Mouse (Mus musculus) CH12.LX (cell line): ENCODE measurements around the gene Popdc2. TPM values are rescaled to one million over a fixed set of nuclear protein-coding genes. Genes with fewer than 3 reads are reported as not detected.

Experiments
- DNase-seq: peaks from one replicate; pipeline ENCODE4 v3.0.0-alpha.2; 2013; ENCODE audit errors: extremely low read depth
- H3K27ac ChIP-seq: 2 replicates; pipeline ENCODE4 v1.5.1; 2012; ENCODE audit warnings: low read depth, mild to moderate bottlenecking, control low read depth, moderate library complexity; ENCODE audit not compliant: insufficient read depth
- H3K27me3 ChIP-seq: replicated peaks from 2 replicates; pipeline ENCODE3; 2012; ENCODE audit warnings: inconsistent platforms
- H3K36me3 ChIP-seq, 2 experiments: replicated peaks in 1 of 2; 2 replicates each; pipeline versions ENCODE3 to v1.6.1; 2012; ENCODE audit warnings: inconsistent platforms in 1 of 2, low read length in 1 of 2, mild to moderate bottlenecking in 1 of 2, mixed read lengths in 1 of 2, moderate library complexity in 1 of 2; ENCODE audit not compliant: control insufficient read depth in 1 of 2, insufficient read depth in 1 of 2
- H3K4me1 ChIP-seq, 2 experiments: 2 replicates each; pipeline ENCODE4 v1.6.1; 2012; ENCODE audit warnings: inconsistent platforms in 1 of 2, moderate library complexity in 1 of 2; ENCODE audit not compliant: insufficient read depth in 2 of 2, control insufficient read depth in 1 of 2
- H3K4me2 ChIP-seq: 2 replicates; pipeline ENCODE4 v1.6.1; 2012; ENCODE audit warnings: low read depth, mild to moderate bottlenecking, control low read depth; ENCODE audit not compliant: poor library complexity, insufficient read depth, severe bottlenecking
- H3K4me3 ChIP-seq, 3 experiments: fragments of 150-350 bp in 1 of 3; sonication (generic) in 1 of 3; replicated peaks in 1 of 3; 2 replicates each; pipeline versions ENCODE3 to v1.5.1; 2011 to 2012; ENCODE audit warnings: low read depth in 2 of 3, low read length in 2 of 3, mild to moderate bottlenecking in 2 of 3, moderate library complexity in 2 of 3, control low read depth in 1 of 3, improper control_type of control experiment in 1 of 3, inconsistent platforms in 1 of 3, mixed read lengths in 1 of 3; ENCODE audit not compliant: poor library complexity in 1 of 3
- H3K79me2 ChIP-seq: replicated peaks from 2 replicates; pipeline ENCODE4 v1.6.1; 2012; ENCODE audit warnings: mild to moderate bottlenecking, moderate library complexity; ENCODE audit not compliant: control insufficient read depth, poor library complexity, insufficient read depth, severe bottlenecking; ENCODE audit errors: extremely low read depth
- H3K9ac ChIP-seq: 2 replicates; pipeline ENCODE4 v1.6.1; 2012; ENCODE audit warnings: low read depth, mild to moderate bottlenecking, control low read depth, moderate library complexity; ENCODE audit not compliant: insufficient read depth
- H3K9me3 ChIP-seq: replicated peaks from 2 replicates; pipeline ENCODE3; 2012; ENCODE audit warnings: low read length, inconsistent platforms, mixed read lengths
- BHLHE40 ChIP-seq: IDR thresholded peaks from 2 replicates; pipeline ENCODE4 v1.6.1; 2011; ENCODE audit warnings: mild to moderate bottlenecking, low read depth, low read length, improper control_type of control experiment
- CHD1 ChIP-seq: IDR thresholded peaks from 2 replicates; pipeline ENCODE4 v1.6.1; 2012; ENCODE audit warnings: low read depth, low read length, improper control_type of control experiment, inconsistent platforms
- CTCF ChIP-seq, 2 experiments: IDR thresholded peaks in 1 of 2; conservative IDR thresholded peaks in 1 of 2; 2 replicates each; pipeline ENCODE4 v1.5.1; 2011 to 2012; ENCODE audit warnings: low read depth in 2 of 2, low read length in 2 of 2, improper control_type of control experiment in 1 of 2, inconsistent platforms in 1 of 2, mild to moderate bottlenecking in 1 of 2, moderate library complexity in 1 of 2
- ELF1 ChIP-seq: IDR thresholded peaks from 2 replicates; pipeline ENCODE4 v1.6.1; 2014; ENCODE audit warnings: low read depth, mild to moderate bottlenecking, inconsistent platforms, low read length, improper control_type of control experiment
- EP300 ChIP-seq: IDR thresholded peaks from 2 replicates; pipeline ENCODE4 v1.6.1; 2011; ENCODE audit warnings: low read length, improper control_type of control experiment
- ETS1 ChIP-seq: conservative IDR thresholded peaks from 2 replicates; pipeline ENCODE4 v1.6.1; 2012; ENCODE audit warnings: low read depth, mild to moderate bottlenecking, inconsistent platforms, low read length, improper control_type of control experiment, moderate library complexity
- IRF4 ChIP-seq: IDR thresholded peaks from 2 replicates; pipeline ENCODE4 v1.6.1; 2014; ENCODE audit warnings: low read depth, mild to moderate bottlenecking, inconsistent platforms, low read length, improper control_type of control experiment
- JUN ChIP-seq: IDR thresholded peaks from 2 replicates; pipeline ENCODE4 v1.6.1; 2011; ENCODE audit warnings: low read depth, mild to moderate bottlenecking, low read length, improper control_type of control experiment, moderate library complexity; ENCODE audit not compliant: insufficient read depth
- JUND ChIP-seq: conservative IDR thresholded peaks from 2 replicates; pipeline ENCODE4 v1.6.1; 2011; ENCODE audit warnings: low read depth, low read length, improper control_type of control experiment
- KAT2A ChIP-seq: IDR thresholded peaks from 2 replicates; pipeline ENCODE4 v1.6.1; 2012; ENCODE audit warnings: low read length, improper control_type of control experiment, inconsistent platforms; ENCODE audit not compliant: insufficient replicate concordance
- MAFK ChIP-seq: IDR thresholded peaks from 2 replicates; pipeline ENCODE4 v1.6.1; 2011; ENCODE audit warnings: low read length, improper control_type of control experiment; ENCODE audit not compliant: insufficient replicate concordance
- MAZ ChIP-seq: IDR thresholded peaks from 2 replicates; pipeline ENCODE4 v1.6.1; 2012; ENCODE audit warnings: low read depth, mild to moderate bottlenecking, inconsistent platforms, low read length, improper control_type of control experiment, moderate library complexity
- MEF2A ChIP-seq: IDR thresholded peaks from 2 replicates; pipeline ENCODE4 v1.6.1; 2014; ENCODE audit warnings: low read depth, mild to moderate bottlenecking, inconsistent platforms, low read length, improper control_type of control experiment, borderline replicate concordance
- MXI1 ChIP-seq: IDR thresholded peaks from 2 replicates; pipeline ENCODE4 v1.6.1; 2011; ENCODE audit warnings: mild to moderate bottlenecking, low read depth, low read length, improper control_type of control experiment
- MYC ChIP-seq: IDR thresholded peaks from 2 replicates; pipeline ENCODE4 v1.6.1; 2011; ENCODE audit warnings: low read depth, mild to moderate bottlenecking, improper control_type of control experiment, low read length
- NELFE ChIP-seq: IDR thresholded peaks from 2 replicates; pipeline ENCODE4 v1.6.1; 2011; ENCODE audit warnings: low read depth, low read length, improper control_type of control experiment
- NRF1 ChIP-seq: IDR thresholded peaks from 2 replicates; pipeline ENCODE4 v1.6.1; 2014; ENCODE audit warnings: low read depth, mild to moderate bottlenecking, inconsistent platforms, low read length, improper control_type of control experiment, moderate library complexity
- PAX5 ChIP-seq: IDR thresholded peaks from 2 replicates; pipeline ENCODE4 v1.6.1; 2012; ENCODE audit warnings: low read length, inconsistent platforms, mixed read lengths
- POLR2A ChIP-seq: IDR thresholded peaks from 2 replicates; pipeline ENCODE4 v1.6.1; 2011; ENCODE audit warnings: low read depth, mild to moderate bottlenecking, improper control_type of control experiment, low read length
- RAD21 ChIP-seq: IDR thresholded peaks from 2 replicates; pipeline ENCODE4 v1.6.1; 2011; ENCODE audit warnings: low read depth, mild to moderate bottlenecking, low read length, improper control_type of control experiment, moderate library complexity
- RCOR1 ChIP-seq: conservative IDR thresholded peaks from 2 replicates; pipeline ENCODE4 v1.6.1; 2012; ENCODE audit warnings: low read depth, mild to moderate bottlenecking, inconsistent platforms, low read length, improper control_type of control experiment
- SIN3A ChIP-seq: IDR thresholded peaks from 2 replicates; pipeline ENCODE4 v1.6.1; 2012; ENCODE audit warnings: low read length, improper control_type of control experiment, inconsistent platforms
- SMC3 ChIP-seq: IDR thresholded peaks from 2 replicates; pipeline ENCODE4 v1.6.1; 2011; ENCODE audit warnings: low read depth, low read length, improper control_type of control experiment
- TCF12 ChIP-seq: IDR thresholded peaks from 2 replicates; pipeline ENCODE4 v1.6.1; 2014; ENCODE audit warnings: low read depth, mild to moderate bottlenecking, inconsistent platforms, low read length, improper control_type of control experiment
- UBTF ChIP-seq: IDR thresholded peaks from 2 replicates; pipeline ENCODE4 v1.6.1; 2012; ENCODE audit warnings: low read depth, mild to moderate bottlenecking, inconsistent platforms, low read length, improper control_type of control experiment, moderate library complexity
- USF1 ChIP-seq: IDR thresholded peaks from 2 replicates; pipeline ENCODE4 v1.6.1; 2014; ENCODE audit warnings: low read depth, mild to moderate bottlenecking, inconsistent platforms, low read length, improper control_type of control experiment
- ZNF384 ChIP-seq: IDR thresholded peaks from 2 replicates; pipeline ENCODE4 v1.6.1; 2012; ENCODE audit warnings: low read depth, low read length, improper control_type of control experiment, inconsistent platforms
- dilution Hi-C: fragments of 300-500 bp; cut with MboI; formaldehyde crosslinking; loops from 2 replicates; pipeline ENCODE4 v1.14.3; 2020; ENCODE audit warnings: low sequenced_read_pairs; ENCODE audit not compliant: extremely low pct_unique_long_range_greater_than_20kb, extremely low pct_ligation_motif_present
- in situ Hi-C: fragments of 300-500 bp; cut with MboI; formaldehyde crosslinking; loops from 3 replicates; pipeline ENCODE4 v1.14.3; 2019; ENCODE audit warnings: low sequenced_read_pairs, low pct_ligation_motif_present, low pct_unique_long_range_greater_than_20kb, mixed read lengths
- polyA plus RNA-seq: library from polyadenylated mRNA; unstranded; fragments of >175 nt; gene quantifications from 2 replicates; pipeline ENCODE4 v1.2.1, GENCODE M21; 2012; ENCODE audit warnings: low read depth; ENCODE audit not compliant: insufficient read length
- total RNA-seq, 2 experiments: library from RNA; depleted of rRNA; stranded (reverse); fragments of 300-350 nt in 1 of 2; fragments of >200 nt in 1 of 2; gene quantifications; 2 replicates each; pipeline ENCODE4 v1.2.3; 2012 to 2014

Gene Popdc2
- total and polyA plus RNA-seq, 3 experiments, result 0.17 to 3.6 (median 1.1) TPM

GRCm38 (mm10) chr16:38319087-38319486, 42.9 kb upstream of the Popdc2 start:
- dilution Hi-C loops (no loop called here), in situ Hi-C loops (no loop called here)
- H3K4me2 ChIP-seq, result no peak overlapping the region
- no peak for DNase-seq
- peaks cover 3% of the 10 kb centered on the region for H3K9me3 ChIP-seq
- H3K27me3 ChIP-seq, result no peaks in the 10 kb centered on the region
- no peaks in the 10 kb centered on the region for H3K36me3 ChIP-seq
- peaks cover 5 to 8% of the 10 kb centered on the region in 2 experiments; a peak in 3 of 4 replicates for H3K4me1 ChIP-seq
- no peak overlapping the region for H3K9ac ChIP-seq
- no peak overlapping the region for H3K4me3 ChIP-seq
- no peak overlapping the region for H3K27ac ChIP-seq
- H3K79me2 ChIP-seq, result no peaks in the 10 kb centered on the region
- TF ChIP-seq ZNF384, result peak; percentile 77
- TF ChIP-seq ETS1, result no peak

DNA sequence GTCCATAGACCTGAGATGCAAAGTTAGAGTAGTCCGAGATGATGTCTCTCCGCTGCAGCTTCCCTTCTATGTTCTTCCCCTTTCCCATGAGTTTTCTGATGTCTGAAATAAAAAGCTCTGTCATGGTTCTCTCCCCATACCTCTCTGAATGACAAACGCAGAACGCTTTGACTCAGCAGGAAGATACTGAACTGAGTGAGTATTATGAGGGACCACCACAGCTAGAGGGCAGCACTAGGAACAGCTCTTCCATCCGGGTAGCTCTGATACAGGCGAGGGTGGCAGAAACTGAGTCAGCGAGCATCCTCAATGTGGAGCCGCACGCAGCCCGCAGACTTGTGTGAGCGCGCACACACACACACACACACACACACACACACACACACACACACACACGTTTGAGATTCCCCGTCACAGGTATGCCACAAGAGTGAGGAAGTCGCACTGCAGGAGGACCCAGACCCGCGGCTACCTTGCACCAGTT, 40.5 kb upstream of the Popdc2 start:
- in situ Hi-C loops, result no loop called here
- Histone ChIP-seq H3K4me1 (peaks cover 9 to 13% of the 10 kb centered on the region in 2 experiments; a peak in 3 of 4 replicates), H3K4me2 (peak overlapping the region; percentile 37), H3K79me2 (no peaks in the 10 kb centered on the region), H3K9me3 (no peaks in the 10 kb centered on the region), H3K36me3 (no peaks in the 10 kb centered on the region)
- peak; percentile 95 for DNase-seq
- TF ChIP-seq USF1 (no peak), NELFE (no peak), CHD1 (no peak), ZNF384 (peak; percentile 44; the same call in 1 of the 2 replicates), JUND (peak; percentile 86), CTCF (conservative IDR thresholded peaks at IDR 0.05 in 1 of 2, IDR thresholded peaks at IDR 0.05 in 1 of 2; ENCODE audit: low read depth in 2 of 2, low read length in 2 of 2) (peak; percentile 47 to 87; a peak in 3 of 4 replicates), JUN (peak; percentile 82), KAT2A (no peak), SIN3A (peak; percentile 50; the same call in 1 of the 2 replicates), MAZ (no peak), NRF1 (peak; percentile 40; the same call in 1 of the 2 replicates), MEF2A (peak; percentile 48; the same call in 1 of the 2 replicates), IRF4 (peak; percentile 95), MAFK (peak; percentile 94), UBTF (no peak), BHLHE40 (no peak), MXI1 (0 out of 2 replicates have a peak, but pooled peaks have one; percentile 64), RCOR1 (peak; percentile 67; the same call in 1 of the 2 replicates), PAX5 (no peak), SMC3 (peak; percentile 75), POLR2A (no peak), ELF1 (peak; percentile 59; the same call in 1 of the 2 replicates), EP300 (peak; percentile 69), RAD21 (peak; percentile 57), TCF12 (peak; percentile 58), MYC (peak; percentile 9; the same call in 1 of the 2 replicates), ETS1 (peak; percentile 78)
- TF ChIP-seq, all 38 proteins: peak for 18
- dilution Hi-C loops, result no loop called here
- no peak overlapping the region for H3K9ac ChIP-seq
- no peak overlapping the region for H3K27ac ChIP-seq
- no peak overlapping the region for H3K4me3 ChIP-seq
- no peaks in the 10 kb centered on the region for H3K27me3 ChIP-seq
